Mouse (Mus musculus) gastrocnemius, postnatal 14 days (tissue): Measurements from ENCODE around the gene Fer. TPM values are rescaled to one million over a fixed set of nuclear protein-coding genes. Genes with fewer than 3 reads are reported as not detected.

Experiments used
- total RNA-seq, 2 experiments: library from RNA; stranded (reverse); gene quantifications; 2 replicates each; pipeline ENCODE4 v1.2.3; 2021

Gene Fer
- total RNA-seq, 2 experiments from 2014 or later = 11.1 to 13.4 TPM

Other genes starting within 250 kb of the Fer start
- not detected for gene A930002H24Rik, start 729 bp downstream of the Fer start, total RNA-seq